Mouse (Mus musculus) small intestine, adult 2 months (tissue): ENCODE measurements at regions not wholly inside any gene's neighbourhood (a gene's known extent, or its start where the extent isn't known, plus 50 kb on each side); places are given as distances from the start of the nearest gene placed in this dataset.

Experiments
- H3K27ac ChIP-seq: fragments of 200-500 bp; 2 replicates; pipeline ENCODE4 v1.5.1; 2012; ENCODE audit warnings: low read depth, low read length, control low read depth, inconsistent platforms; ENCODE audit not compliant: insufficient read depth
- H3K27me3 ChIP-seq: fragments of 200-500 bp; 2 replicates; pipeline ENCODE4 v1.6.1; 2012; ENCODE audit warnings: mild to moderate bottlenecking, moderate library complexity, low read length, inconsistent platforms; ENCODE audit not compliant: control insufficient read depth, insufficient read depth
- H3K36me3 ChIP-seq: fragments of 200-500 bp; 2 replicates; pipeline ENCODE4 v1.6.1; 2012; ENCODE audit warnings: mild to moderate bottlenecking, low read length, control low read depth, inconsistent platforms; ENCODE audit not compliant: control insufficient read depth, insufficient read depth
- H3K4me1 ChIP-seq: fragments of 200-500 bp; 2 replicates; pipeline ENCODE4 v1.6.1; 2012; ENCODE audit warnings: low read length, inconsistent platforms, mixed read lengths; ENCODE audit not compliant: control insufficient read depth, insufficient read depth, insufficient read length
- H3K4me3 ChIP-seq: fragments of 200-500 bp; 2 replicates; pipeline ENCODE4 v1.5.1; 2012; ENCODE audit warnings: low read depth, mild to moderate bottlenecking, control low read depth, inconsistent platforms, low read length, moderate library complexity
- CTCF ChIP-seq: fragments of 200-500 bp; IDR thresholded peaks from 2 replicates; pipeline ENCODE4 v1.5.1; 2012; ENCODE audit warnings: low read depth, mild to moderate bottlenecking, control low read depth, inconsistent platforms, low read length, moderate library complexity, mixed read lengths; ENCODE audit not compliant: insufficient replicate concordance, insufficient read length; ENCODE audit errors: extremely low read depth
- POLR2A ChIP-seq: fragments of 200-500 bp; IDR thresholded peaks from 2 replicates; pipeline ENCODE4 v1.6.1; 2012; ENCODE audit warnings: low read depth, mild to moderate bottlenecking, control low read depth, inconsistent platforms, low read length, moderate library complexity
- WGBS: fragments of 180-500 bp; shearing (Covaris S2); methylation state at CpG from one replicate; pipeline ENCODE4 v1.1.7; 2018; 5-methylcytosine and 5-hydroxymethylcytosine counted together

- no peak overlapping the region for H3K4me3 ChIP-seq
- no peaks in the 10 kb centered on the region for H3K36me3 ChIP-seq
- TF ChIP-seq POLR2A (no peak), CTCF (no peak)
- WGBS = 45% methylated on average over 3 of the region's 3 CpGs
- H3K4me1 ChIP-seq = no peaks in the 10 kb centered on the region
- H3K27ac ChIP-seq = no peak overlapping the region
- no peaks in the 10 kb centered on the region for H3K27me3 ChIP-seq
These were observed 54.7 kb upstream of the Gnai1 start for GRCm38 (mm10) chr5:18414892-18415291.
